In genomic region chr3:52030114-52030513, GRCm38 (mm10) we compare ENCODE assay signal across 9 mouse cellular contexts.
DNase-seq lines count a peak whose midpoint lies in the region; ATAC-seq and TF ChIP-seq lines count a peak whose summit lies in the region.
"Had no signal": no experiment of that assay in that cellular context is flagged by ENCODE, and none has a peak within 500 bp of the region (broad histone marks: within the 10 kb centered on the region; RNA-seq: fewer than 3 reads in every experiment).

No protein-coding gene starts in this region.

- no peak overlapping the region; the same call in none of the 2 replicates for H3K9ac ChIP-seq in heart, adult 2 months (ENCODE audit: low read depth, low read length)
- no peak overlapping the region for H3K9ac ChIP-seq in hindbrain, embryonic 13.5 days
- no peak overlapping the region for H3K9ac ChIP-seq in lung, postnatal 0 days (replicated peaks; ENCODE audit: low read depth)
- H3K9ac ChIP-seq: midbrain, embryonic 12.5 days had no signal

- no peaks in the 10 kb centered on the region for H3K27me3 ChIP-seq in heart, adult 2 months (ENCODE audit: control insufficient read depth, insufficient read depth, low read length)
- no peaks in the 10 kb centered on the region for H3K27me3 ChIP-seq in hindbrain, embryonic 13.5 days
- H3K27me3 ChIP-seq in lung, postnatal 0 days (replicated peaks; ENCODE audit: insufficient read depth, low read length): no peaks in the 10 kb centered on the region
- H3K27me3 ChIP-seq: midbrain, embryonic 12.5 days had no signal

- peak overlapping the region; percentile 26 for H3K4me3 ChIP-seq in heart, adult 2 months
- no peak overlapping the region for H3K4me3 ChIP-seq in hindbrain, embryonic 13.5 days
- peak overlapping the region; percentile 40 for H3K4me3 ChIP-seq in lung, postnatal 0 days (ENCODE audit: low read depth, low read length)
- H3K4me3 ChIP-seq: midbrain, embryonic 12.5 days had no signal

- H3K4me1 ChIP-seq in heart, adult 2 months (ENCODE audit: control insufficient read depth, insufficient read depth, low read length): peaks cover 3% of the 10 kb centered on the region
- peaks cover 31% of the 10 kb centered on the region for H3K4me1 ChIP-seq in hindbrain, embryonic 13.5 days (replicated peaks)
- peaks cover 13% of the 10 kb centered on the region; the same call in 1 of the 2 replicates for H3K4me1 ChIP-seq in lung, postnatal 0 days (ENCODE audit: insufficient read depth, low read depth, low read length)

- peak; percentile 74 for ATAC-seq in CD4-positive, CD25-positive, alpha-beta regulatory T cell, adult 4 months
- ATAC-seq in hindbrain, embryonic 13.5 days (ENCODE audit: low FRiP score): no peak
- peak; percentile 77 for ATAC-seq in lung, postnatal 0 days

- peak; percentile 36 for TF ChIP-seq CTCF in heart, adult 2 months (IDR thresholded peaks at IDR 0.05)
- peak; percentile 66 for TF ChIP-seq CTCF in lung, postnatal 0 days (IDR thresholded peaks at IDR 0.05)

- no peak for TF ChIP-seq EP300 in heart, adult 2 months (IDR thresholded peaks at IDR 0.05; ENCODE audit: insufficient read depth, low read depth, low read length)
- TF ChIP-seq EP300 in lung, postnatal 0 days (IDR thresholded peaks at IDR 0.05): no peak; the same call in 1 of the 2 replicates

- H3K27ac ChIP-seq in heart, adult 2 months: peak overlapping the region; percentile 28; the same call in 1 of the 2 replicates
- peak overlapping the region; percentile 24; the same call in 1 of the 2 replicates for H3K27ac ChIP-seq in hindbrain, embryonic 13.5 days
- H3K27ac ChIP-seq in lung, postnatal 0 days (ENCODE audit: low read length): peak overlapping the region; percentile 80
- H3K27ac ChIP-seq: midbrain, embryonic 12.5 days had no signal

- TF ChIP-seq POLR2A in heart, adult 2 months (IDR thresholded peaks at IDR 0.05; ENCODE audit: insufficient read depth, low read depth, low read length): no peak

- no peaks in the 10 kb centered on the region for H3K79me2 ChIP-seq in heart, adult 2 months (replicated peaks; ENCODE audit: control insufficient read depth, insufficient read depth, low read length)

- H3K36me3 ChIP-seq in heart, adult 2 months (ENCODE audit: control insufficient read depth, insufficient read depth, low read length): no peaks in the 10 kb centered on the region
- H3K36me3 ChIP-seq in hindbrain, embryonic 13.5 days: no peaks in the 10 kb centered on the region
- no peaks in the 10 kb centered on the region for H3K36me3 ChIP-seq in lung, postnatal 0 days (ENCODE audit: insufficient read depth, low read length)
- H3K36me3 ChIP-seq: midbrain, embryonic 12.5 days had no signal

- peak in 1 of 2 experiments; percentile 20 for DNase-seq in heart, adult 2 months
- DNase-seq in heart, postnatal 4 days: no peak
- peak; percentile 85 for DNase-seq in lung, postnatal 0 days (ENCODE audit: low spot score)
- DNase-seq in ovary, postnatal 36 days (ENCODE audit: low spot score): no peak
- DNase-seq in testis, postnatal 10 days (ENCODE audit: low spot score): no peak
- DNase-seq in right cerebral cortex, postnatal 36 days (ENCODE audit: low spot score in 2 of 2): no peak

- intact Hi-C loops in heart, adult 2 months (cut with DNase I): no loop called here

- peak overlapping the region; percentile 29; the same call in 1 of the 2 replicates for H3K4me2 ChIP-seq in hindbrain, embryonic 13.5 days
- H3K4me2 ChIP-seq in lung, postnatal 0 days (replicated peaks; ENCODE audit: low read depth, low read length): peak overlapping the region; percentile 55
- H3K4me2 ChIP-seq: midbrain, embryonic 12.5 days had no signal

- WGBS in heart, adult 2 months: 46% methylated on average over 10 of the region's 10 CpGs
- WGBS in hindbrain, embryonic 13.5 days: 36% methylated on average over 10 of the region's 10 CpGs
- WGBS in lung, postnatal 0 days: 27% methylated on average over 10 of the region's 10 CpGs

- H3K9me3 ChIP-seq in hindbrain, embryonic 13.5 days: no peaks in the 10 kb centered on the region
- H3K9me3 ChIP-seq in lung, postnatal 0 days (ENCODE audit: low read length): no peaks in the 10 kb centered on the region
- H3K9me3 ChIP-seq: midbrain, embryonic 12.5 days had no signal

Comparison
In these comparisons a context has a peak if more than half of its experiments do, and no peak if none do; other contexts are left out.
1. H3K27ac ChIP-seq: peak in every context shown above with its lines; median percentile 80 in lung, postnatal 0 days; 28 in heart, adult 2 months; 24 in hindbrain, embryonic 13.5 days.